Mouse (Mus musculus) megakaryocyte, embryonic 14.5 days (primary cell): ENCODE data around the gene Stc2.

ENCODE experiments used
- FLI1 ChIP-seq: IDR thresholded peaks from 2 replicates; pipeline ENCODE4 v1.6.1; 2012; ENCODE audit warnings: low read length, inconsistent platforms, mixed read lengths
- GATA1 ChIP-seq: IDR thresholded peaks from 3 replicates; pipeline ENCODE4 v1.6.1; 2012; ENCODE audit warnings: mixed read lengths, low read length, inconsistent platforms, borderline replicate concordance

GRCm38 (mm10) chr11:31383968-31384367 lies 14.1 kb upstream of the Stc2 start:
- TF ChIP-seq FLI1: no peak
- TF ChIP-seq GATA1: no peak
